Mouse (Mus musculus) MEL (cell line): ENCODE measurements around the gene Slc25a23. TPM values are rescaled to one million over a fixed set of nuclear protein-coding genes. Genes with fewer than 3 reads are reported as not detected.

ENCODE experiments used
- DNase-seq: peaks from one replicate; pipeline ENCODE4 v3.0.0; 2011; ENCODE audit warnings: low read depth, low spot score
- H3K27ac ChIP-seq: 2 replicates; pipeline ENCODE4 v1.5.1; 2012; ENCODE audit warnings: low read depth, mild to moderate bottlenecking, control low read depth, low read length, moderate library complexity; ENCODE audit not compliant: control insufficient read depth
- H3K27me3 ChIP-seq, 2 experiments: fragments of 150-350 bp in 1 of 2; sonication (generic) in 1 of 2; 2 replicates each; pipeline ENCODE4 v1.6.1; 2012; ENCODE audit warnings: low read length in 2 of 2, mild to moderate bottlenecking in 2 of 2, improper control_type of control experiment in 1 of 2, moderate library complexity in 1 of 2; ENCODE audit not compliant: insufficient read depth in 2 of 2, control insufficient read depth in 1 of 2
- H3K36me3 ChIP-seq, 2 experiments: 2 replicates each; pipeline ENCODE4 v1.6.1; 2012 to 2014; ENCODE audit warnings: low read length in 2 of 2, improper control_type of control experiment in 1 of 2, inconsistent platforms in 1 of 2, mild to moderate bottlenecking in 1 of 2; ENCODE audit not compliant: insufficient read depth in 2 of 2, control insufficient read depth in 1 of 2
- H3K4me1 ChIP-seq, 2 experiments: fragments of 150-350 bp in 1 of 2; sonication (generic) in 1 of 2; 2 replicates each; pipeline ENCODE4 v1.6.1; 2012; ENCODE audit warnings: low read length in 2 of 2, improper control_type of control experiment in 1 of 2, mild to moderate bottlenecking in 1 of 2; ENCODE audit not compliant: insufficient read depth in 2 of 2, control insufficient read depth in 1 of 2
- H3K4me3 ChIP-seq, 2 experiments: fragments of 150-350 bp in 1 of 2; sonication (generic) in 1 of 2; 2 replicates each; pipeline ENCODE4 v1.5.1; 2012; ENCODE audit warnings: low read depth in 2 of 2, low read length in 2 of 2, mild to moderate bottlenecking in 2 of 2, moderate library complexity in 2 of 2, control low read depth in 1 of 2, improper control_type of control experiment in 1 of 2; ENCODE audit not compliant: control insufficient read depth in 1 of 2, insufficient read depth in 1 of 2
- H3K79me2 ChIP-seq: 2 replicates; pipeline ENCODE4 v1.6.1; 2012; ENCODE audit warnings: mild to moderate bottlenecking, low read length, moderate library complexity; ENCODE audit not compliant: control insufficient read depth, poor library complexity, insufficient read depth
- H3K9ac ChIP-seq: 2 replicates; pipeline ENCODE4 v1.6.1; 2012; ENCODE audit warnings: low read depth, mild to moderate bottlenecking, control low read depth, low read length, moderate library complexity; ENCODE audit not compliant: control insufficient read depth, poor library complexity, severe bottlenecking
- H3K9me3 ChIP-seq: fragments of 150-350 bp; sonication (generic); replicated peaks from 2 replicates; pipeline ENCODE4 v1.6.1; 2012; ENCODE audit warnings: mild to moderate bottlenecking, low read length, improper control_type of control experiment, moderate library complexity; ENCODE audit not compliant: insufficient read depth
- BHLHE40 ChIP-seq: IDR thresholded peaks from 2 replicates; pipeline ENCODE4 v1.6.1; 2012; ENCODE audit warnings: low read depth, mild to moderate bottlenecking, inconsistent platforms, low read length, improper control_type of control experiment, borderline replicate concordance
- CHD2 ChIP-seq: IDR thresholded peaks from 2 replicates; pipeline ENCODE4 v1.6.1; 2011; ENCODE audit warnings: low read length, improper control_type of control experiment
- CTCF ChIP-seq, 3 experiments: IDR thresholded peaks in 2 of 3; conservative IDR thresholded peaks in 1 of 3; 2 replicates each; pipeline ENCODE4 v1.5.1; 2011 to 2012; ENCODE audit warnings: low read length in 3 of 3, low read depth in 2 of 3, mild to moderate bottlenecking in 2 of 3, improper control_type of control experiment in 1 of 3, inconsistent platforms in 1 of 3, mixed read lengths in 1 of 3, moderate library complexity in 1 of 3; ENCODE audit not compliant: control insufficient read depth in 1 of 3, insufficient read depth in 1 of 3, poor library complexity in 1 of 3, severe bottlenecking in 1 of 3
- HCFC1 ChIP-seq: IDR thresholded peaks from 2 replicates; pipeline ENCODE4 v1.6.1; 2012; ENCODE audit warnings: low read depth, mild to moderate bottlenecking, inconsistent platforms, low read length, improper control_type of control experiment, moderate library complexity
- MAFK ChIP-seq: IDR thresholded peaks from 2 replicates; pipeline ENCODE4 v1.6.1; 2011; ENCODE audit warnings: low read depth, mild to moderate bottlenecking, low read length, improper control_type of control experiment, borderline replicate concordance
- MAX ChIP-seq: IDR thresholded peaks from 2 replicates; pipeline ENCODE4 v1.6.1; 2011; ENCODE audit warnings: low read length, improper control_type of control experiment
- MXI1 ChIP-seq: IDR thresholded peaks from 2 replicates; pipeline ENCODE4 v1.6.1; 2011; ENCODE audit warnings: mild to moderate bottlenecking, low read depth, low read length, improper control_type of control experiment
- MYB ChIP-seq: IDR thresholded peaks from 2 replicates; pipeline ENCODE4 v1.6.1; 2011; ENCODE audit warnings: mild to moderate bottlenecking, low read depth, low read length, improper control_type of control experiment
- MYC ChIP-seq: IDR thresholded peaks from 2 replicates; pipeline ENCODE4 v1.6.1; 2011; ENCODE audit warnings: low read depth, mild to moderate bottlenecking, low read length, improper control_type of control experiment, moderate library complexity
- NELFE ChIP-seq: IDR thresholded peaks from 2 replicates; pipeline ENCODE4 v1.6.1; 2011; ENCODE audit warnings: low read depth, low read length, improper control_type of control experiment
- POLR2A ChIP-seq, 2 experiments: IDR thresholded peaks; 2 replicates each; pipeline ENCODE4 v1.6.1; 2011 to 2012; ENCODE audit warnings: low read length in 2 of 2, mild to moderate bottlenecking in 2 of 2, control low read depth in 1 of 2, improper control_type of control experiment in 1 of 2, low read depth in 1 of 2, moderate library complexity in 1 of 2; ENCODE audit not compliant: control insufficient read depth in 1 of 2, insufficient read depth in 1 of 2, poor library complexity in 1 of 2
- POLR2AphosphoS2 ChIP-seq: IDR thresholded peaks from 2 replicates; pipeline ENCODE4 v1.6.1; 2011; ENCODE audit warnings: low read length, improper control_type of control experiment
- SIN3A ChIP-seq: IDR thresholded peaks from 2 replicates; pipeline ENCODE4 v1.6.1; 2012; ENCODE audit warnings: low read length, improper control_type of control experiment, inconsistent platforms
- TAL1 ChIP-seq: IDR thresholded peaks from 2 replicates; pipeline ENCODE4 v1.6.1; 2012; ENCODE audit warnings: mild to moderate bottlenecking, inconsistent platforms, low read length, moderate library complexity, mixed read lengths
- TCF12 ChIP-seq: IDR thresholded peaks from 2 replicates; pipeline ENCODE4 v1.6.1; 2014; ENCODE audit warnings: low read depth, mild to moderate bottlenecking, inconsistent platforms, low read length, improper control_type of control experiment, moderate library complexity
- USF1 ChIP-seq: IDR thresholded peaks from 2 replicates; pipeline ENCODE4 v1.6.1; 2014; ENCODE audit warnings: low read depth, mild to moderate bottlenecking, inconsistent platforms, low read length, improper control_type of control experiment, moderate library complexity
- USF2 ChIP-seq, 2 experiments: IDR thresholded peaks; 2 replicates each; pipeline ENCODE4 v1.6.1; 2011 to 2012; ENCODE audit warnings: improper control_type of control experiment in 2 of 2, low read length in 2 of 2, borderline replicate concordance in 1 of 2, inconsistent platforms in 1 of 2, low read depth in 1 of 2, mild to moderate bottlenecking in 1 of 2; ENCODE audit not compliant: insufficient read depth in 1 of 2
- ZNF384 ChIP-seq: IDR thresholded peaks from 2 replicates; pipeline ENCODE4 v1.6.1; 2012; ENCODE audit warnings: low read depth, mild to moderate bottlenecking, inconsistent platforms, low read length, improper control_type of control experiment
- polyA plus RNA-seq, 2 experiments: library from polyadenylated mRNA; stranded (reverse) in 1 of 2; unstranded in 1 of 2; fragments of >175 nt in 1 of 2; fragments of >200 nt in 1 of 2; gene quantifications; 2 replicates each; pipeline versions ENCODE4 v1.2.1 to v1.2.4; 2012; ENCODE audit warnings: low replicate concordance in 2 of 2, low read depth in 1 of 2; ENCODE audit not compliant: insufficient read length in 2 of 2, insufficient read depth in 1 of 2, missing spikeins in 1 of 2
- total RNA-seq: library from RNA; depleted of rRNA; stranded (reverse); fragments of 300-350 nt; gene quantifications from 2 replicates; pipeline ENCODE4 v1.2.3, GENCODE M21; 2012

The Slc25a23 gene
- total and polyA plus RNA-seq, 3 experiments: 4.9 to 60.8 TPM; not detected in 1

- TF ChIP-seq SIN3A: peak; percentile 58
- TF ChIP-seq MXI1: peak; percentile 68; the same call in 1 of the 2 replicates
- TF ChIP-seq NELFE: peak; percentile 66
- no peak; the same call in 1 of the 2 replicates for TF ChIP-seq HCFC1
- peak; percentile 59 for TF ChIP-seq TCF12
- no peak for TF ChIP-seq MYB
- no peak for TF ChIP-seq CHD2
- no peak for TF ChIP-seq USF2 (IDR thresholded peaks at IDR 0.05; ENCODE audit: borderline replicate concordance in 1 of 2, insufficient read depth in 1 of 2, low read depth in 1 of 2, low read length in 2 of 2)
- TF ChIP-seq CTCF (IDR thresholded peaks at IDR 0.05 in 2 of 3, conservative IDR thresholded peaks at IDR 0.05 in 1 of 3; ENCODE audit: control insufficient read depth in 1 of 3, insufficient read depth in 1 of 3, low read depth in 2 of 3, low read length in 3 of 3, poor library complexity in 1 of 3, severe bottlenecking in 1 of 3): no peak
- TF ChIP-seq MYC: no peak
- no peak for TF ChIP-seq ZNF384
- TF ChIP-seq MAX: peak; percentile 14; the same call in 1 of the 2 replicates
- TF ChIP-seq POLR2A (IDR thresholded peaks at IDR 0.05; ENCODE audit: control insufficient read depth in 1 of 2, insufficient read depth in 1 of 2, low read depth in 1 of 2, low read length in 2 of 2, poor library complexity in 1 of 2): peak; percentile 58 to 84; a peak in 3 of 4 replicates
- TF ChIP-seq USF1: peak; percentile 85
Observed at GRCm38 (mm10) chr17:57030931-57031660, 28.6 kb downstream of the Slc25a23 start, which contains the start of gene Khsrp (continued).

DNA sequence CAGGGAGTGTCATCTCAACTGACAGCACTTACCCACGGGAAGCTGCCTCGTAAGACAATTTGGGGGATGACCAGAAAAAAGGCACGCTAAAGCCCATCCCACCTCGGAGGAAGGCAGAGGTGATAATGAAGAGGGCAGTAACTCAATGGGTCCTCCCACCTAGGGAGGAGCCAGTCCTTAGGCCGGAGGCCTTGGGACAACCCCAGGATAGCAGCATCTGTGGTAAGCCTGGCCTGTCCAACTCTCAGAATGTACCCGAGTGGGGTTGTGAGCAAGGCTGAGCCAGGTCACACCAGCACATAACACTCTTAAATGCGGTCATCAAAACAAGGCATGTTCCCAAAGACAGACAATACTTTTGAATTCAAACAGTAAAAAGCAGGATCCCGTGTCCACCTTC lies 30.0 kb downstream of the Slc25a23 start:
- Histone ChIP-seq H3K36me3 (peaks cover 8 to 10% of the 10 kb centered on the region in 2 experiments), H3K27ac (no peak overlapping the region)
- peak; percentile 58 for DNase-seq

GRCm38 (mm10) chr17:57027471-57027870 lies 32.2 kb downstream of the Slc25a23 start:
- Histone ChIP-seq H3K4me3 (no peak overlapping the region), H3K27ac (no peak overlapping the region), H3K27me3 (no peaks in the 10 kb centered on the region), H3K36me3 (peaks cover 7 to 10% of the 10 kb centered on the region in 2 experiments), H3K79me2 (peaks cover 37% of the 10 kb centered on the region), H3K4me1 (peaks cover 0 to 13% of the 10 kb centered on the region in 2 experiments; a peak in 2 of 4 replicates), H3K9ac (no peak overlapping the region), H3K9me3 (no peaks in the 10 kb centered on the region)
- TF ChIP-seq TAL1 (0 out of 2 replicates have a peak, but pooled peaks have one; percentile 5), MAFK (no peak)
- no peak for DNase-seq

More for the DNA sequence above, 30.0 kb downstream of the Slc25a23 start:
- Histone ChIP-seq H3K27me3 (no peaks in the 10 kb centered on the region), H3K79me2 (peaks cover 38% of the 10 kb centered on the region)
- TF ChIP-seq POLR2AphosphoS2 (no peak), POLR2A (IDR thresholded peaks at IDR 0.05; ENCODE audit: control insufficient read depth in 1 of 2, insufficient read depth in 1 of 2, low read depth in 1 of 2, low read length in 2 of 2, poor library complexity in 1 of 2) (0 out of 4 replicates have a peak, but pooled peaks of 1 of the 2 experiments have one; percentile 4), SIN3A (0 out of 2 replicates have a peak, but pooled peaks have one; percentile 21), BHLHE40 (no peak)
- TF ChIP-seq, all 39 proteins: peak for 2
- no peaks in the 10 kb centered on the region for H3K9me3 ChIP-seq
- H3K4me1 ChIP-seq: peaks cover 0 to 18% of the 10 kb centered on the region in 2 experiments; a peak in 2 of 4 replicates
- peak overlapping the region; percentile 99 for H3K9ac ChIP-seq
- H3K4me3 ChIP-seq: peak overlapping the region; percentile 93 to 97
